Comparison of ENCODE assay signal across 8 mouse cellular contexts in the genomic region with DNA sequence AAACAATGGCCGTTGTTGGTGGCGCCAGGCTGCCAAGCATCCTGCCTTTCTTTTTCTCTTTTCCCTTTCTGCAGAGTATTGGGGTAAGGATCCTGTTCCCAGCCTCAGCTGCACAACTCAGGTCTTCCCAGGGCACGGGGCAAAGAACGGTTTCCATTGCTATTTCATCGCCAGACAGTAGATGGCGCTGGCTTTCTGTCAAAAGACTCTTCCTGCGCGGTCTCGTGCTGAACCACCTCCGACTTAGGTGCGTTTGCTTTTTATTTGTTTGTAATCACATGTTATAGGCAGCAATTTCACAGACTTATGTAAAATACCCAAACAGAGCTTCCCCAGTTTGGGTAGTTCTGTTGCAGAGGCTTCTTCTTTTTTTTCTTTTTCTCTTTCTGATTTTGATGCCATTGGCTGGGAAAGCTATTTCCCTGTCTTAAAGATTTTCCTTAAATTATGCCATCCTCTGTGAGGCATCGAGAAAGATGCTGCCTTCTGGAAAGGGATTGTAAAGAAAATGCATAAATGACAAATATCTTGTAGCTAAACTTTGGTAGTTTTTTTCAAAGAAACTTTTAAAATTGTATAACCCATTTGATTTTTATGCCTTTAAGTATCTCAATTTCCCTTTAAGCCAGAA.
DNase-seq lines count a peak whose midpoint lies in the region; ATAC-seq lines count a peak whose summit lies in the region.

No protein-coding gene starts in this region.

- H3K4me2 ChIP-seq in hindbrain, embryonic 16.5 days (ENCODE audit: low read length) = peak overlapping the region; percentile 52

- no peaks in the 10 kb centered on the region for H3K36me3 ChIP-seq in hindbrain, embryonic 16.5 days (ENCODE audit: control insufficient read depth, insufficient read depth, low read length)
- no peaks in the 10 kb centered on the region for H3K36me3 ChIP-seq in megakaryocyte, embryonic 14.5 days (replicated peaks; ENCODE audit: low read length)

- no peaks in the 10 kb centered on the region for H3K9me3 ChIP-seq in hindbrain, embryonic 16.5 days (ENCODE audit: control insufficient read depth, low read length)
- H3K9me3 ChIP-seq in megakaryocyte, embryonic 14.5 days = no peaks in the 10 kb centered on the region

- H3K27me3 ChIP-seq in hindbrain, embryonic 16.5 days (replicated peaks; ENCODE audit: control insufficient read depth, insufficient read depth, low read length) = no peaks in the 10 kb centered on the region
- H3K27me3 ChIP-seq in megakaryocyte, embryonic 14.5 days (replicated peaks) = peaks cover 18% of the 10 kb centered on the region

- WGBS in hindbrain, embryonic 16.5 days = 3% methylated on average over 12 of the region's 12 CpGs

- ATAC-seq in hindbrain, embryonic 16.5 days = peak; percentile 82

- no peaks in the 10 kb centered on the region for H3K4me1 ChIP-seq in hindbrain, embryonic 16.5 days (ENCODE audit: control insufficient read depth, insufficient read depth, low read depth, low read length)
- H3K4me1 ChIP-seq in megakaryocyte, embryonic 14.5 days = peaks cover 9% of the 10 kb centered on the region

- DNase-seq in gastrocnemius, adult 18-20 months (ENCODE audit: low spot score) = peak; percentile 41
- DNase-seq in gastrocnemius, adult 8-10 months (ENCODE audit: low spot score in 2 of 2) = no peak
- DNase-seq in cerebellum, adult 9-11 months = peak; percentile 43
- DNase-seq in frontal cortex, postnatal 25 days (ENCODE audit: low spot score in 2 of 2) = peak; percentile 24 to 50
- DNase-seq in left cerebral cortex, adult 18-20 months (ENCODE audit: low spot score in 2 of 2) = peak; percentile 73 to 78
- DNase-seq in right cerebral cortex, postnatal 36 days (ENCODE audit: low spot score in 2 of 2) = peak; percentile 32 to 38

- H3K27ac ChIP-seq in hindbrain, embryonic 16.5 days (ENCODE audit: low read depth, low read length) = no peak overlapping the region

- 0 out of 2 replicates have a peak overlapping the region, but pooled peaks have one; percentile 20 for H3K4me3 ChIP-seq in hindbrain, embryonic 16.5 days (ENCODE audit: low read length)
- H3K4me3 ChIP-seq in megakaryocyte, embryonic 14.5 days (replicated peaks) = peak overlapping the region; percentile 79

- no peak overlapping the region for H3K9ac ChIP-seq in hindbrain, embryonic 16.5 days (ENCODE audit: low read depth, low read length)

Comparison
In these comparisons a context has a peak if more than half of its experiments do, and no peak if none do; other contexts are left out.
1. DNase-seq: peak in gastrocnemius, adult 18-20 months (single experiment), cerebellum, adult 9-11 months (single experiment), frontal cortex, postnatal 25 days (2 of 2), left cerebral cortex, adult 18-20 months (2 of 2) and right cerebral cortex, postnatal 36 days (2 of 2); none in gastrocnemius, adult 8-10 months (0 of 2).